In genomic region chr7:111080026-111080425, GRCm38 (mm10) we compare ENCODE assay signal across 13 mouse cellular contexts. TPM values are rescaled to one million over a fixed set of nuclear protein-coding genes. Genes with fewer than 3 reads are reported as not detected.
DNase-seq lines count a peak whose midpoint lies in the region; ATAC-seq and TF ChIP-seq lines count a peak whose summit lies in the region.
"Had no signal": no experiment of that assay in that cellular context is flagged by ENCODE, and none has a peak within 500 bp of the region (broad histone marks: within the 10 kb centered on the region; RNA-seq: fewer than 3 reads in every experiment).

No protein-coding gene starts in this region.

- H3K36me3 ChIP-seq in heart, adult 2 months (ENCODE audit: control insufficient read depth, insufficient read depth, low read length) = peaks cover 64% of the 10 kb centered on the region
- peaks cover 61% of the 10 kb centered on the region for H3K36me3 ChIP-seq in stomach, embryonic 14.5 days (ENCODE audit: control insufficient read depth, insufficient read depth, low read length)
- peaks cover 30% of the 10 kb centered on the region for H3K36me3 ChIP-seq in stomach, postnatal 0 days (ENCODE audit: control insufficient read depth, insufficient read depth, low read length)
- H3K36me3 ChIP-seq in limb, embryonic 13.5 days = peaks cover 64% of the 10 kb centered on the region
- peaks cover 38% of the 10 kb centered on the region for H3K36me3 ChIP-seq in stomach, embryonic 16.5 days (ENCODE audit: control insufficient read depth, insufficient read depth, low read length)

- no peak for TF ChIP-seq CTCF in heart, adult 2 months (IDR thresholded peaks at IDR 0.05)
- no peak for TF ChIP-seq CTCF in stomach, postnatal 0 days (IDR thresholded peaks at IDR 0.05; ENCODE audit: low read depth)

- H3K4me1 ChIP-seq in heart, adult 2 months (ENCODE audit: control insufficient read depth, insufficient read depth, low read length) = peaks cover 7% of the 10 kb centered on the region
- H3K4me1 ChIP-seq in stomach, embryonic 14.5 days (ENCODE audit: control insufficient read depth, insufficient read depth, low read length) = peaks cover 6% of the 10 kb centered on the region; the same call in 1 of the 2 replicates
- H3K4me1 ChIP-seq in stomach, postnatal 0 days (replicated peaks; ENCODE audit: control insufficient read depth, insufficient read depth) = 0 out of 2 replicates have a peak, but pooled peaks cover 3% of the 10 kb centered on the region
- peaks cover 23% of the 10 kb centered on the region for H3K4me1 ChIP-seq in limb, embryonic 13.5 days
- H3K4me1 ChIP-seq in stomach, embryonic 16.5 days (ENCODE audit: control insufficient read depth, insufficient read depth, low read length) = peaks cover 14% of the 10 kb centered on the region

- DNase-seq in heart, adult 2 months = no peak
- no peak for DNase-seq in heart, postnatal 4 days
- no peak for DNase-seq in stomach, postnatal 0 days (ENCODE audit: low spot score)
- no peak for DNase-seq in cerebellum, adult 11 months
- no peak for DNase-seq in ovary, postnatal 36 days (ENCODE audit: low spot score)
- DNase-seq: adrenal gland, postnatal 36 days; B cell, adult 2 months; kidney, adult 18-20 months; right cerebral cortex, adult 18-20 months had no signal

- H3K9me3 ChIP-seq in stomach, embryonic 14.5 days (ENCODE audit: control insufficient read depth, low read depth, low read length) = no peaks in the 10 kb centered on the region
- no peaks in the 10 kb centered on the region for H3K9me3 ChIP-seq in stomach, postnatal 0 days (ENCODE audit: control insufficient read depth, low read length)
- no peaks in the 10 kb centered on the region for H3K9me3 ChIP-seq in limb, embryonic 13.5 days
- no peaks in the 10 kb centered on the region for H3K9me3 ChIP-seq in stomach, embryonic 16.5 days (replicated peaks; ENCODE audit: control insufficient read depth, low read length)

- WGBS in heart, adult 2 months = 56% methylated on average over 8 of the region's 8 CpGs
- 90% methylated on average over 8 of the region's 8 CpGs for WGBS in stomach, embryonic 14.5 days
- WGBS in stomach, postnatal 0 days = 80% methylated on average over 8 of the region's 8 CpGs
- WGBS in limb, embryonic 13.5 days = 85% methylated on average over 8 of the region's 8 CpGs
- WGBS in stomach, embryonic 16.5 days = 83% methylated on average over 8 of the region's 8 CpGs

- H3K27me3 ChIP-seq in heart, adult 2 months (ENCODE audit: control insufficient read depth, insufficient read depth, low read length) = no peaks in the 10 kb centered on the region
- H3K27me3 ChIP-seq in stomach, embryonic 14.5 days (ENCODE audit: control insufficient read depth, insufficient read depth, low read length) = no peaks in the 10 kb centered on the region
- no peaks in the 10 kb centered on the region for H3K27me3 ChIP-seq in stomach, postnatal 0 days (ENCODE audit: control insufficient read depth, insufficient read depth, low read length)
- H3K27me3 ChIP-seq in limb, embryonic 13.5 days = no peaks in the 10 kb centered on the region
- H3K27me3 ChIP-seq in stomach, embryonic 16.5 days (ENCODE audit: control insufficient read depth, insufficient read depth, low read length) = no peaks in the 10 kb centered on the region

- no peak for ATAC-seq in stomach, embryonic 14.5 days (ENCODE audit: insufficient number of reproducible peaks, insufficient read depth, low FRiP score, low read depth)
- no peak for ATAC-seq in stomach, postnatal 0 days (ENCODE audit: low FRiP score, low TSS enrichment)
- no peak for ATAC-seq in limb, embryonic 13.5 days (ENCODE audit: low FRiP score, low read depth)
- ATAC-seq in stomach, embryonic 16.5 days (ENCODE audit: insufficient read depth, low FRiP score) = no peak

- 0 out of 2 replicates have a peak overlapping the region, but pooled peaks have one; percentile 83 for H3K4me2 ChIP-seq in stomach, embryonic 14.5 days (replicated peaks; ENCODE audit: low read depth, low read length)
- H3K4me2 ChIP-seq in stomach, postnatal 0 days (replicated peaks; ENCODE audit: low read depth) = no peak overlapping the region; the same call in 1 of the 2 replicates
- H3K4me2 ChIP-seq in limb, embryonic 13.5 days (replicated peaks) = peak overlapping the region; percentile 92
- peak overlapping the region; percentile 83 for H3K4me2 ChIP-seq in stomach, embryonic 16.5 days (ENCODE audit: low read depth, low read length)

- peak overlapping the region; percentile 60; the same call in 1 of the 2 replicates for H3K4me3 ChIP-seq in heart, adult 2 months
- H3K4me3 ChIP-seq in stomach, embryonic 14.5 days (ENCODE audit: low read depth, low read length) = 0 out of 2 replicates have a peak overlapping the region, but pooled peaks have one; percentile 94
- no peak overlapping the region for H3K4me3 ChIP-seq in stomach, postnatal 0 days (ENCODE audit: low read depth, low read length)
- H3K4me3 ChIP-seq in limb, embryonic 13.5 days = peak overlapping the region; percentile 99; the same call in 1 of the 2 replicates
- no peak overlapping the region for H3K4me3 ChIP-seq in stomach, embryonic 16.5 days (replicated peaks; ENCODE audit: low read length)

- peak overlapping the region; percentile 8; the same call in 1 of the 2 replicates for H3K27ac ChIP-seq in heart, adult 2 months
- H3K27ac ChIP-seq in stomach, embryonic 14.5 days (ENCODE audit: low read length) = no peak overlapping the region
- no peak overlapping the region for H3K27ac ChIP-seq in stomach, postnatal 0 days (replicated peaks)
- no peak overlapping the region for H3K27ac ChIP-seq in limb, embryonic 13.5 days
- no peak overlapping the region for H3K27ac ChIP-seq in stomach, embryonic 16.5 days (ENCODE audit: low read length)
- H3K27ac ChIP-seq: macrophage had no signal

- TF ChIP-seq EP300 in heart, adult 2 months (IDR thresholded peaks at IDR 0.05; ENCODE audit: insufficient read depth, low read depth, low read length) = no peak
- no peak for TF ChIP-seq EP300 in stomach, postnatal 0 days (optimal IDR thresholded peaks at IDR 0.05)

- no peak for TF ChIP-seq POLR2A in heart, adult 2 months (IDR thresholded peaks at IDR 0.05; ENCODE audit: insufficient read depth, low read depth, low read length)

- no peak overlapping the region for H3K9ac ChIP-seq in heart, adult 2 months (ENCODE audit: low read depth, low read length)
- H3K9ac ChIP-seq in stomach, embryonic 14.5 days (replicated peaks; ENCODE audit: low read depth, low read length) = no peak overlapping the region
- H3K9ac ChIP-seq in stomach, postnatal 0 days (ENCODE audit: low read length) = no peak overlapping the region
- H3K9ac ChIP-seq in limb, embryonic 13.5 days = no peak overlapping the region
- 0 out of 2 replicates have a peak overlapping the region, but pooled peaks have one; percentile 29 for H3K9ac ChIP-seq in stomach, embryonic 16.5 days (ENCODE audit: low read length)

- intact Hi-C loops in heart, adult 2 months (cut with DNase I) = loop anchor here (5.0 kb wide), 1 partner anchor 77 kb away; no protein-coding TSS in a partner anchor

- H3K79me2 ChIP-seq in heart, adult 2 months (replicated peaks; ENCODE audit: control insufficient read depth, insufficient read depth, low read length) = no peaks in the 10 kb centered on the region

RNA-seq across cellular contexts. Expression of gene Eif4g2, which starts 2.8 kb away (rescaled TPM):
- 1,000 to 10,000 TPM in 1 of 2 experiments, 100 to 1,000 TPM in 1; 958 to 1,084 TPM for total RNA-seq in heart, adult 2 months (2021)
- polyA plus RNA-seq in heart, adult 2 months (2012; rRNA removed) = 174 and 435 TPM in 2 replicates
- total RNA-seq in heart, postnatal 4 days (2021) = 1,000 to 10,000 TPM in 1 of 2 experiments, 100 to 1,000 TPM in 1; 990 to 1,046 TPM
- polyA plus RNA-seq in stomach, embryonic 14.5 days (2014; fragmentation: Nextera tagmentation; extraction: Ambion mirVana) = 843 and 869 TPM in 2 replicates
- polyA plus RNA-seq in stomach, postnatal 0 days (2015; fragmentation: Nextera tagmentation; extraction: Ambion mirVana) = 295 and 312 TPM in 2 replicates
- 823 and 917 TPM in 2 replicates for polyA plus RNA-seq in limb, embryonic 13.5 days (2015; fragmentation: Nextera tagmentation; extraction: Ambion mirVana)
- polyA plus RNA-seq in stomach, embryonic 16.5 days (2015; fragmentation: Nextera tagmentation; extraction: Ambion mirVana) = 678 and 699 TPM in 2 replicates

RNA-seq across cellular contexts. Expression of gene Ctr9, which starts 51.3 kb away (rescaled TPM):
- total RNA-seq in heart, adult 2 months (2021) = 10 to 100 TPM; 13.0 to 14.6 TPM
- polyA plus RNA-seq in heart, adult 2 months (2012; rRNA removed) = 5.8 and 11.1 TPM in 2 replicates
- total RNA-seq in heart, postnatal 4 days (2021) = 10 to 100 TPM; 29.1 to 32.2 TPM
- 60.2 and 63.3 TPM in 2 replicates for polyA plus RNA-seq in stomach, embryonic 14.5 days (2014; fragmentation: Nextera tagmentation; extraction: Ambion mirVana)
- polyA plus RNA-seq in stomach, postnatal 0 days (2015; fragmentation: Nextera tagmentation; extraction: Ambion mirVana) = 22.4 and 26.4 TPM in 2 replicates
- polyA plus RNA-seq in limb, embryonic 13.5 days (2015; fragmentation: Nextera tagmentation; extraction: Ambion mirVana) = 82.1 and 90.8 TPM in 2 replicates
- 54.4 and 57.3 TPM in 2 replicates for polyA plus RNA-seq in stomach, embryonic 16.5 days (2015; fragmentation: Nextera tagmentation; extraction: Ambion mirVana)

Comparison
In these comparisons a context has a peak if more than half of its experiments do, and no peak if none do; other contexts are left out.
1. H3K4me3 ChIP-seq: peak in heart, adult 2 months (single experiment), stomach, embryonic 14.5 days (single experiment) and limb, embryonic 13.5 days (single experiment); none in stomach, postnatal 0 days (single experiment) and stomach, embryonic 16.5 days (single experiment).